ENCODE assay signal across 8 mouse cellular contexts in genomic region chr2:93046509-93046835, GRCm38 (mm10). TPM values are rescaled to one million over a fixed set of nuclear protein-coding genes. Genes with fewer than 3 reads are reported as not detected.
DNase-seq lines count a peak whose midpoint lies in the region; ATAC-seq and TF ChIP-seq lines count a peak whose summit lies in the region.

No protein-coding gene starts in this region.

- no peak for TF ChIP-seq POLR2A in myocyte (IDR thresholded peaks at IDR 0.05; ENCODE audit: insufficient read length, low read depth)

- intact Hi-C loops in left cerebral cortex, adult 2 months (cut with DNase I): no loop called here
- intact Hi-C loops in left cerebral cortex, postnatal 10 days (cut with DNase I): no loop called here

- no peak overlapping the region for H3K27ac ChIP-seq in left cerebral cortex, adult 2 months
- H3K27ac ChIP-seq in embryonic facial prominence, embryonic 11.5 days (replicated peaks; ENCODE audit: low read depth, low read length): peak overlapping the region; percentile 92

- no peaks in the 10 kb centered on the region for H3K27me3 ChIP-seq in embryonic facial prominence, embryonic 11.5 days (ENCODE audit: control insufficient read depth, insufficient read depth, low read length)
- no peaks in the 10 kb centered on the region for H3K27me3 ChIP-seq in myocyte (ENCODE audit: control insufficient read depth, insufficient read depth, insufficient read length)

- no peak for ATAC-seq in embryonic facial prominence, embryonic 11.5 days (replicated peaks; ENCODE audit: insufficient number of reproducible peaks, low FRiP score, low TSS enrichment, low read depth)

- DNase-seq in left cerebral cortex, adult 2 months (ENCODE audit: extremely low spot score in 1 of 2, low spot score in 2 of 2): no peak
- no peak for DNase-seq in left cerebral cortex, postnatal 10 days (ENCODE audit: extremely low spot score in 1 of 2, low spot score in 2 of 2)
- DNase-seq in embryonic facial prominence, embryonic 11.5 days (ENCODE audit: low spot score): no peak
- peak; percentile 37 for DNase-seq in induced T-regulatory cell, adult 2 months (ENCODE audit: low read depth)
- DNase-seq in left cerebral cortex, adult 18-20 months (ENCODE audit: low spot score in 2 of 2): no peak
- DNase-seq in cerebellum, postnatal 10 days: no peak
- DNase-seq in embryo, embryonic 9.5 days (ENCODE audit: extremely low spot score): no peak

- H3K4me2 ChIP-seq in embryonic facial prominence, embryonic 11.5 days (ENCODE audit: low read depth, low read length): peak overlapping the region; percentile 61
- peak overlapping the region; percentile 87 for H3K4me2 ChIP-seq in myocyte (ENCODE audit: low read depth)

- no peaks in the 10 kb centered on the region for H3K9me3 ChIP-seq in embryonic facial prominence, embryonic 11.5 days (replicated peaks; ENCODE audit: control insufficient read depth, low read length)

- H3K36me3 ChIP-seq in embryonic facial prominence, embryonic 11.5 days (replicated peaks; ENCODE audit: control insufficient read depth, insufficient read depth, low read depth, low read length): no peaks in the 10 kb centered on the region
- H3K36me3 ChIP-seq in myocyte (ENCODE audit: control insufficient read depth, insufficient read depth): no peaks in the 10 kb centered on the region

- 26% methylated on average over 5 of the region's 5 CpGs for WGBS in embryonic facial prominence, embryonic 11.5 days

- peak overlapping the region; percentile 99; the same call in 1 of the 2 replicates for H3K9ac ChIP-seq in embryonic facial prominence, embryonic 11.5 days (replicated peaks; ENCODE audit: low read length)

- no peaks in the 10 kb centered on the region for H3K79me2 ChIP-seq in myocyte (ENCODE audit: control insufficient read depth, insufficient read depth)

- H3K4me1 ChIP-seq in embryonic facial prominence, embryonic 11.5 days (ENCODE audit: control insufficient read depth, insufficient read depth, low read length): peaks cover 2% of the 10 kb centered on the region; the same call in 1 of the 2 replicates

- TF ChIP-seq CTCF in left cerebral cortex, adult 2 months (IDR thresholded peaks at IDR 0.05): no peak

- H3K4me3 ChIP-seq in left cerebral cortex, adult 2 months: peak overlapping the region; percentile 84
- peak overlapping the region; percentile 86 for H3K4me3 ChIP-seq in embryonic facial prominence, embryonic 11.5 days (ENCODE audit: low read depth, low read length)
- peak overlapping the region; percentile 21 for H3K4me3 ChIP-seq in myocyte

- H3ac ChIP-seq in myocyte (ENCODE audit: control insufficient read depth, insufficient read length): peak overlapping the region; percentile 95

TF ChIP-seq in myocyte, 11 proteins besides CTCF, POLR2A, EP300 and RAD21:
- no peak for TF ChIP-seq TCF12 (IDR thresholded peaks at IDR 0.05; ENCODE audit: insufficient read depth, poor library complexity, severe bottlenecking)
- no peak for TF ChIP-seq MYOD1 (IDR thresholded peaks at IDR 0.05; ENCODE audit: control insufficient read depth in 1 of 3, insufficient read length in 2 of 3, low read depth in 2 of 3)
- no peak for TF ChIP-seq TCF3 (IDR thresholded peaks at IDR 0.05; ENCODE audit: insufficient read length, low read depth)
- no peak for TF ChIP-seq REST (IDR thresholded peaks at IDR 0.05; ENCODE audit: insufficient read depth, insufficient read length)
- no peak for TF ChIP-seq E2F4 (IDR thresholded peaks at IDR 0.05; ENCODE audit: insufficient read depth)
- TF ChIP-seq MYOG (IDR thresholded peaks at IDR 0.05; ENCODE audit: control insufficient read depth in 1 of 3, insufficient read depth in 1 of 3, insufficient read length in 2 of 3, low read depth in 2 of 3): no peak
- TF ChIP-seq POLR2AphosphoS2 (IDR thresholded peaks at IDR 0.05; ENCODE audit: insufficient read length, low read depth): no peak
- no peak for TF ChIP-seq SRF (IDR thresholded peaks at IDR 0.05; ENCODE audit: control insufficient read depth, insufficient read length, low read depth)
- TF ChIP-seq USF1 (IDR thresholded peaks at IDR 0.05; ENCODE audit: low read depth): no peak

RNA-seq across cellular contexts. Expression of gene Prdm11, which starts 0.5 kb away (rescaled TPM):
- 10 to 100 TPM; 24.7 to 24.8 TPM for total RNA-seq in left cerebral cortex, adult 2 months (2021)
- 10 to 100 TPM; 23.2 to 28.4 TPM for total RNA-seq in left cerebral cortex, postnatal 10 days (2021)
- polyA plus RNA-seq in embryonic facial prominence, embryonic 11.5 days (2014; fragmentation: Nextera tagmentation; extraction: Ambion mirVana): 1.8 and 2.7 TPM in 2 replicates
- 0.78 TPM for polyA plus RNA-seq in myocyte (2012; fragmentation: generic; extraction: Trizol)
- total RNA-seq in left cerebral cortex, adult 18-20 months (2021): 10 to 100 TPM; 21.1 to 22.5 TPM

Comparison
In these comparisons a context has a peak if more than half of its experiments do, and no peak if none do; other contexts are left out.
1. H3K4me3 ChIP-seq: peak in every context shown above with its lines; median percentile 86 in embryonic facial prominence, embryonic 11.5 days; 84 in left cerebral cortex, adult 2 months; 21 in myocyte.